Mouse (Mus musculus) kidney, adult 2 months (tissue): ENCODE measurements around the gene Pde4d. TPM values are rescaled to one million over a fixed set of nuclear protein-coding genes. Genes with fewer than 3 reads are reported as not detected.
A peak's percentile ranks its signal among the peaks of the same experiment; 100 is the strongest.

Experiments used
- DNase-seq: peaks from one replicate; pipeline ENCODE4 v3.0.0; 2021
- H3K27ac ChIP-seq: fragments of 200-500 bp; 2 replicates; pipeline ENCODE4 v1.5.1; 2012; ENCODE audit warnings: low read depth, low read length, control low read depth, inconsistent platforms; ENCODE audit not compliant: insufficient read depth
- H3K27me3 ChIP-seq: fragments of 200-500 bp; replicated peaks from 2 replicates; pipeline ENCODE4 v1.6.1; 2012; ENCODE audit warnings: mild to moderate bottlenecking, moderate library complexity, low read length, inconsistent platforms; ENCODE audit not compliant: control insufficient read depth, insufficient read depth
- H3K36me3 ChIP-seq: fragments of 200-500 bp; 2 replicates; pipeline ENCODE4 v1.6.1; 2012; ENCODE audit warnings: mild to moderate bottlenecking, moderate library complexity, low read length, inconsistent platforms; ENCODE audit not compliant: control insufficient read depth, insufficient read depth
- H3K4me1 ChIP-seq: fragments of 200-500 bp; 2 replicates; pipeline ENCODE4 v1.6.1; 2011; ENCODE audit warnings: low read length; ENCODE audit not compliant: control insufficient read depth, insufficient read depth
- H3K4me3 ChIP-seq: fragments of 200-500 bp; 2 replicates; pipeline ENCODE4 v1.5.1; 2011; ENCODE audit warnings: mild to moderate bottlenecking, low read depth, low read length, control low read depth; ENCODE audit not compliant: insufficient read depth
- CTCF ChIP-seq: fragments of 200-500 bp; conservative IDR thresholded peaks from 2 replicates; pipeline ENCODE4 v1.5.1; 2011; ENCODE audit warnings: low read depth, mild to moderate bottlenecking, control low read depth, low read length, moderate library complexity, mixed read lengths; ENCODE audit not compliant: insufficient read depth, insufficient read length
- POLR2A ChIP-seq: fragments of 200-500 bp; IDR thresholded peaks from one replicate; pipeline ENCODE4 v1.6.1; 2011; ENCODE audit warnings: low read depth, low read length, control low read depth
- WGBS: fragments of 180-500 bp; shearing (Covaris S2); methylation state at CpG from one replicate; pipeline ENCODE4 v1.1.7; 2018; 5-methylcytosine and 5-hydroxymethylcytosine counted together
- polyA plus RNA-seq: library from polyadenylated mRNA; depleted of rRNA; stranded (reverse); fragments of >200 nt; gene quantifications from 2 replicates; pipeline ENCODE4 v1.2.3, GENCODE M21; 2012

Pde4d gene
- polyA plus RNA-seq, 1 experiment, result 18.3 TPM

GRCm38 (mm10) chr13:109951466-109951865 lies 1501.7 kb downstream of the Pde4d start:
- H3K27me3 ChIP-seq, result no peaks in the 10 kb centered on the region
- H3K27ac ChIP-seq, result no peak overlapping the region
- no peaks in the 10 kb centered on the region; the same call in 1 of the 2 replicates for H3K36me3 ChIP-seq
- no peaks in the 10 kb centered on the region for H3K4me1 ChIP-seq
- DNase-seq, result no peak
- no peak overlapping the region for H3K4me3 ChIP-seq
- TF ChIP-seq POLR2A, result no peak
- TF ChIP-seq CTCF, result no peak
- WGBS, result 59% methylated on average over 14 of the region's 14 CpGs

GRCm38 (mm10) chr13:109954189-109954588 lies 1504.4 kb downstream of the Pde4d start:
- H3K36me3 ChIP-seq, result no peaks in the 10 kb centered on the region; the same call in 1 of the 2 replicates

GRCm38 (mm10) chr13:109957953-109958352 lies 1508.2 kb downstream of the Pde4d start:
- no peak overlapping the region for H3K4me3 ChIP-seq
- no peaks in the 10 kb centered on the region for H3K4me1 ChIP-seq
- DNase-seq, result no peak
- WGBS, result 38% methylated on average over 4 of the region's 4 CpGs
- H3K36me3 ChIP-seq, result no peaks in the 10 kb centered on the region
- no peak overlapping the region for H3K27ac ChIP-seq
- H3K27me3 ChIP-seq, result no peaks in the 10 kb centered on the region
- TF ChIP-seq POLR2A, result no peak
- no peak for TF ChIP-seq CTCF

More at GRCm38 (mm10) chr13:109954189-109954588, 1504.4 kb downstream of the Pde4d start:
- WGBS, result 96% methylated on average over 8 of the region's 8 CpGs
- DNase-seq, result no peak
- Histone ChIP-seq H3K27ac (no peak overlapping the region), H3K4me1 (no peaks in the 10 kb centered on the region), H3K27me3 (no peaks in the 10 kb centered on the region), H3K4me3 (no peak overlapping the region)
- no peak for TF ChIP-seq CTCF
- no peak for TF ChIP-seq POLR2A

- no peak for DNase-seq
- Histone ChIP-seq H3K4me1 (no peaks in the 10 kb centered on the region), H3K36me3 (no peaks in the 10 kb centered on the region), H3K27ac (no peak overlapping the region), H3K27me3 (no peaks in the 10 kb centered on the region), H3K4me3 (no peak overlapping the region)
- WGBS, result 48% methylated on average over 10 of the region's 10 CpGs
- TF ChIP-seq POLR2A (no peak), CTCF (no peak)
These were observed 1533.2 kb downstream of the Pde4d start for GRCm38 (mm10) chr13:109982821-109983443.

GRCm38 (mm10) chr13:109985411-109985810 lies 1535.7 kb downstream of the Pde4d start:
- WGBS, result 68% methylated on average over 5 of the region's 5 CpGs
- peak; percentile 29 for DNase-seq
- TF ChIP-seq CTCF, result no peak
- Histone ChIP-seq H3K27me3 (no peaks in the 10 kb centered on the region), H3K4me3 (no peak overlapping the region), H3K4me1 (no peaks in the 10 kb centered on the region), H3K36me3 (no peaks in the 10 kb centered on the region), H3K27ac (peak overlapping the region; percentile 40; the same call in 1 of the 2 replicates)

GRCm38 (mm10) chr13:109985892-109986291 lies 1536.1 kb downstream of the Pde4d start:
- no peak for TF ChIP-seq POLR2A
- TF ChIP-seq CTCF, result no peak
- Histone ChIP-seq H3K27me3 (no peaks in the 10 kb centered on the region), H3K4me3 (no peak overlapping the region), H3K36me3 (no peaks in the 10 kb centered on the region), H3K27ac (peak overlapping the region; percentile 52; the same call in 1 of the 2 replicates), H3K4me1 (no peaks in the 10 kb centered on the region)
- WGBS, result 49% methylated on average over 5 of the region's 5 CpGs
- peak; percentile 79 for DNase-seq

- Histone ChIP-seq H3K4me1 (no peaks in the 10 kb centered on the region), H3K27me3 (no peaks in the 10 kb centered on the region), H3K4me3 (no peak overlapping the region), H3K27ac (no peak overlapping the region), H3K36me3 (no peaks in the 10 kb centered on the region)
- TF ChIP-seq CTCF, result no peak
- no peak for TF ChIP-seq POLR2A
- WGBS, result 60% methylated on average over 5 of the region's 5 CpGs
- DNase-seq, result peak; percentile 60
These were observed 1543.2 kb downstream of the Pde4d start for GRCm38 (mm10) chr13:109992775-109993505.
